Mouse (Mus musculus): ENCODE results near the gene Pcsk6. TPM values are rescaled to one million over a fixed set of nuclear protein-coding genes. Genes with fewer than 3 reads are reported as not detected.

Gene Pcsk6
- polyA plus RNA-seq, 1 experiment, result 38.5 TPM

DNA sequence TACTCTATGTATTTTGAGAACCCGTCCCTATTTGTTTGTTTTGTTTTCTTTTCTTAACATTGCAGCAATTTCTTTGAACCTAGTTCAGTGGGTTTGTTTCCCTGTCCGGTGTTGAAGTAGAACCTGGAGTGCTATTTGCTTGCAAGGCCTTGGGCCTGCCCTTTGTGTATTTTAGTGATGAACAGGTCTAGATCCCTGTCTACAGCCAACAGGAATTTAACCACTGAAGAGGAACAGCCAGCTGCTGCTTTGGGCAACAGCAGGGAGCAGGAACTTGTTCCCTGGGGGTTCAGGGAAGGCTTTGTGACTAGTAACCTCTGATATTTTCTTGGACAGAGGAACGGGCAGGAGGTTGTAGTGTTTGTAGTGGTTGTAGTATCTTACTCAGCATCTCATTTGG lies 15.1 kb downstream of the Pcsk6 start:
- H3K4me1 ChIP-seq (ENCODE audit: control insufficient read depth, insufficient read depth, low read length), result peaks cover 14% of the 10 kb centered on the region
- no peak overlapping the region for H3K4me3 ChIP-seq (ENCODE audit: low read depth, low read length)
- H3K27me3 ChIP-seq (ENCODE audit: control insufficient read depth, insufficient read depth, low read length, poor library complexity, severe bottlenecking), result no peaks in the 10 kb centered on the region
- no peaks in the 10 kb centered on the region for H3K36me3 ChIP-seq (ENCODE audit: control insufficient read depth, insufficient read depth, low read length, poor library complexity, severe bottlenecking)
- peak overlapping the region; percentile 50; the same call in 1 of the 2 replicates for H3K27ac ChIP-seq (ENCODE audit: insufficient read depth, low read length)
- no peak overlapping the region for H3K9ac ChIP-seq (ENCODE audit: low read depth, poor library complexity, severe bottlenecking)
- no peaks in the 10 kb centered on the region for H3K9me3 ChIP-seq (replicated peaks; ENCODE audit: control insufficient read depth, insufficient read depth, low read length, poor library complexity, severe bottlenecking)
- TF ChIP-seq CTCF (IDR thresholded peaks at IDR 0.05; ENCODE audit: low read depth, low read length) (no peak), EP300 (IDR thresholded peaks at IDR 0.05; ENCODE audit: insufficient read depth, low read depth, low read length) (no peak), POLR2A (IDR thresholded peaks at IDR 0.05; ENCODE audit: insufficient read depth, low read length) (no peak)

- no peak overlapping the region for H3K4me3 ChIP-seq (ENCODE audit: low read depth, low read length)
- no peaks in the 10 kb centered on the region for H3K9me3 ChIP-seq (replicated peaks; ENCODE audit: control insufficient read depth, insufficient read depth, low read length, poor library complexity, severe bottlenecking)
- no peak for TF ChIP-seq EP300 (IDR thresholded peaks at IDR 0.05; ENCODE audit: insufficient read depth, low read depth, low read length)
- TF ChIP-seq POLR2A (IDR thresholded peaks at IDR 0.05; ENCODE audit: insufficient read depth, low read length), result no peak
- no peak for TF ChIP-seq CTCF (IDR thresholded peaks at IDR 0.05; ENCODE audit: low read depth, low read length)
- no peaks in the 10 kb centered on the region for H3K36me3 ChIP-seq (ENCODE audit: control insufficient read depth, insufficient read depth, low read length, poor library complexity, severe bottlenecking)
- H3K27me3 ChIP-seq (ENCODE audit: control insufficient read depth, insufficient read depth, low read length, poor library complexity, severe bottlenecking), result no peaks in the 10 kb centered on the region
- H3K27ac ChIP-seq (ENCODE audit: insufficient read depth, low read length), result no peak overlapping the region
- H3K9ac ChIP-seq (ENCODE audit: low read depth, poor library complexity, severe bottlenecking), result no peak overlapping the region
- H3K4me1 ChIP-seq (ENCODE audit: control insufficient read depth, insufficient read depth, low read length), result peaks cover 10% of the 10 kb centered on the region
These were observed 16.7 kb downstream of the Pcsk6 start for GRCm38 (mm10) chr7:65878234-65878633.

DNA sequence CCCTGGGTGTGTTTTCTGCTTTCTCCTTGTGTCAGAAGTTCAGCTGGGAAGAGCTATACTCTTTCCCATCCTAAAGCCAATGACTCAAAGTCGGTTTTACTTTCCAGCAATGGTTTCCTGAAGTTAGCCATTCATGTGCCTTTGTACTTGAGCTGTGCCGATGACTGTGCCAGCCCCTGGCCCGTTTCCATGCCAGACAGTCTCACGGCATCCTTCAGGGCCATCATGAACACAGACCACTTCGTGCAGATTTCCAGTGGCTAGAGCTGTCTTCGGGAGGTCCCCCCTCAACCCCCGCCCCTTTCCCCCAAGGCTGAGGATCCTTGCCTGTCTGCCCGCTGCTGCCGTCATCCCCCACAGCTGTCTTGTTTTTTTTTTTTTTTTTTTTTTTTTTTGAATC lies 17.8 kb downstream of the Pcsk6 start:
- Histone ChIP-seq H3K4me1 (ENCODE audit: control insufficient read depth, insufficient read depth, low read length) (peaks cover 7% of the 10 kb centered on the region), H3K36me3 (ENCODE audit: control insufficient read depth, insufficient read depth, low read length, poor library complexity, severe bottlenecking) (no peaks in the 10 kb centered on the region), H3K27ac (ENCODE audit: insufficient read depth, low read length) (no peak overlapping the region), H3K27me3 (ENCODE audit: control insufficient read depth, insufficient read depth, low read length, poor library complexity, severe bottlenecking) (no peaks in the 10 kb centered on the region), H3K9me3 (replicated peaks; ENCODE audit: control insufficient read depth, insufficient read depth, low read length, poor library complexity, severe bottlenecking) (no peaks in the 10 kb centered on the region), H3K9ac (ENCODE audit: low read depth, poor library complexity, severe bottlenecking) (no peak overlapping the region), H3K4me3 (ENCODE audit: low read depth, low read length) (no peak overlapping the region)
- TF ChIP-seq CTCF (IDR thresholded peaks at IDR 0.05; ENCODE audit: low read depth, low read length) (no peak), POLR2A (IDR thresholded peaks at IDR 0.05; ENCODE audit: insufficient read depth, low read length) (no peak), EP300 (IDR thresholded peaks at IDR 0.05; ENCODE audit: insufficient read depth, low read depth, low read length) (no peak)

DNA sequence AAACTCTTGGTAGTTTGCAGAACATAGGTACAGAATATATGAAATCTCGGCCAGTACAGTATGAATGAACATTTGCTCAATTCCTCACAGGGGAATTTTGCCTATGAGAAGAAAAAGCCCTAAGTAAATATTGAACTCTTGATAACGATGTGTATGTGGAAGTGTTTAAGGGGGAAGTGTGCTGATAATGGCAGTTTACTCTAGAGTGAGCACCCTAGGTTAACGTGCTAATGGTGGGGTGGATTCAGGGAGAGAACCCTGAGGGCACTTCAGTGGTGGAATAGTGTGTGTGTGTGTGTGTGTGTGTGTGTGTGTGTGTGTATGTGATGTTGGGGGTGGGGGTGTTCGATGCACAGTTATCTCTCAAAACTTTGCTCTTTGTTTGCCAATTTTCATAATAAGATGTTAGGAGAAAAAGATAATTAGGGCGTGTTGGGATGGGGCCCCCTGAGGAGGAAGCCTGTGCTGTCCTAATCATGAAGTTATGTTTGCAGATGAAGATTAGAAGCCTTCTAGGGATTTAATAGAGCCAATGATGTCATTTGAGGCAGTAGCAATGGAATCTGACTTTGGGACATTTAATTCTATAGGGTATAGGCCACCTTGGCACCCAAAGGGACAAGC lies 19.2 kb downstream of the Pcsk6 start:
- Histone ChIP-seq H3K36me3 (ENCODE audit: control insufficient read depth, insufficient read depth, low read length, poor library complexity, severe bottlenecking) (no peaks in the 10 kb centered on the region), H3K9ac (ENCODE audit: low read depth, poor library complexity, severe bottlenecking) (0 out of 2 replicates have a peak overlapping the region, but pooled peaks have one; percentile 24), H3K4me3 (ENCODE audit: low read depth, low read length) (no peak overlapping the region), H3K27ac (ENCODE audit: insufficient read depth, low read length) (no peak overlapping the region), H3K9me3 (replicated peaks; ENCODE audit: control insufficient read depth, insufficient read depth, low read length, poor library complexity, severe bottlenecking) (no peaks in the 10 kb centered on the region), H3K27me3 (ENCODE audit: control insufficient read depth, insufficient read depth, low read length, poor library complexity, severe bottlenecking) (no peaks in the 10 kb centered on the region), H3K4me1 (ENCODE audit: control insufficient read depth, insufficient read depth, low read length) (peaks cover 7% of the 10 kb centered on the region)
- TF ChIP-seq CTCF (IDR thresholded peaks at IDR 0.05; ENCODE audit: low read depth, low read length) (no peak), EP300 (IDR thresholded peaks at IDR 0.05; ENCODE audit: insufficient read depth, low read depth, low read length) (no peak), POLR2A (IDR thresholded peaks at IDR 0.05; ENCODE audit: insufficient read depth, low read length) (no peak)

GRCm38 (mm10) chr7:65881290-65881688 lies 19.8 kb downstream of the Pcsk6 start:
- Histone ChIP-seq H3K27ac (ENCODE audit: insufficient read depth, low read length) (no peak overlapping the region), H3K9ac (ENCODE audit: low read depth, poor library complexity, severe bottlenecking) (peak overlapping the region; percentile 24; the same call in 1 of the 2 replicates), H3K9me3 (replicated peaks; ENCODE audit: control insufficient read depth, insufficient read depth, low read length, poor library complexity, severe bottlenecking) (no peaks in the 10 kb centered on the region), H3K4me3 (ENCODE audit: low read depth, low read length) (no peak overlapping the region), H3K27me3 (ENCODE audit: control insufficient read depth, insufficient read depth, low read length, poor library complexity, severe bottlenecking) (no peaks in the 10 kb centered on the region), H3K36me3 (ENCODE audit: control insufficient read depth, insufficient read depth, low read length, poor library complexity, severe bottlenecking) (no peaks in the 10 kb centered on the region), H3K4me1 (ENCODE audit: control insufficient read depth, insufficient read depth, low read length) (peaks cover 7% of the 10 kb centered on the region)
- TF ChIP-seq EP300 (IDR thresholded peaks at IDR 0.05; ENCODE audit: insufficient read depth, low read depth, low read length) (no peak), CTCF (IDR thresholded peaks at IDR 0.05; ENCODE audit: low read depth, low read length) (no peak), POLR2A (IDR thresholded peaks at IDR 0.05; ENCODE audit: insufficient read depth, low read length) (no peak)

GRCm38 (mm10) chr7:65884928-65885327 lies 23.4 kb downstream of the Pcsk6 start:
- no peak overlapping the region for H3K9ac ChIP-seq (ENCODE audit: low read depth, poor library complexity, severe bottlenecking)
- no peak overlapping the region for H3K27ac ChIP-seq (ENCODE audit: insufficient read depth, low read length)
- H3K9me3 ChIP-seq (replicated peaks; ENCODE audit: control insufficient read depth, insufficient read depth, low read length, poor library complexity, severe bottlenecking), result no peaks in the 10 kb centered on the region
- H3K4me3 ChIP-seq (ENCODE audit: low read depth, low read length), result no peak overlapping the region
- TF ChIP-seq EP300 (IDR thresholded peaks at IDR 0.05; ENCODE audit: insufficient read depth, low read depth, low read length) (no peak), POLR2A (IDR thresholded peaks at IDR 0.05; ENCODE audit: insufficient read depth, low read length) (no peak), CTCF (IDR thresholded peaks at IDR 0.05; ENCODE audit: low read depth, low read length) (no peak)
- no peaks in the 10 kb centered on the region for H3K4me1 ChIP-seq (ENCODE audit: control insufficient read depth, insufficient read depth, low read length)
- H3K27me3 ChIP-seq (ENCODE audit: control insufficient read depth, insufficient read depth, low read length, poor library complexity, severe bottlenecking), result no peaks in the 10 kb centered on the region
- H3K36me3 ChIP-seq (ENCODE audit: control insufficient read depth, insufficient read depth, low read length, poor library complexity, severe bottlenecking), result no peaks in the 10 kb centered on the region

Measured in ES-Bruce4 (cell line).